Mouse (Mus musculus) kidney, adult 11 months (tissue): ENCODE data around the gene Sdk2.
A peak's percentile ranks its signal among the peaks of the same experiment; 100 is the strongest.

Experiments
- DNase-seq: peaks from one replicate; pipeline ENCODE4 v3.0.0; 2022

Gene Sdk2

GRCm38 (mm10) chr11:113756578-113756977 is 310.3 kb downstream of the Sdk2 start:
- DNase-seq, result no peak

DNA sequence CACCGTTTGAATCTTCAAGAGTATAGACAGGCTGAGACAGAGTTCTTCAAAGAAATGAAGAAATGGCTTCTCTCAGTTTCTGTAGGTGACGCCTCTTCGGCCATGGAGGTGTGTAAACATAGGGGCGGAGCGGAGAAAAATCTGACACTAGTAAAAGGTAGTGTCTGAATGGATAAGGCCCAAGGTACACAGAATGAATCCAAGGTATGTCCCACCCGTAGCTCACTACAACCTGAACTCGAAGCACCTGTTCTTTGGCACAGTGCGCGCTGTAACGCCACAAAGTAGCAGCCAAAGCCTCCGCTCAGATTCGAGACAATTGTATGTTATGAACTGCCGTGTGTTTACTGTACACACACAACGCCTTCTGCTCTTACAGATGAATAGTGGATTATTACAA is 311.0 kb downstream of the Sdk2 start:
- DNase-seq, result no peak

DNA sequence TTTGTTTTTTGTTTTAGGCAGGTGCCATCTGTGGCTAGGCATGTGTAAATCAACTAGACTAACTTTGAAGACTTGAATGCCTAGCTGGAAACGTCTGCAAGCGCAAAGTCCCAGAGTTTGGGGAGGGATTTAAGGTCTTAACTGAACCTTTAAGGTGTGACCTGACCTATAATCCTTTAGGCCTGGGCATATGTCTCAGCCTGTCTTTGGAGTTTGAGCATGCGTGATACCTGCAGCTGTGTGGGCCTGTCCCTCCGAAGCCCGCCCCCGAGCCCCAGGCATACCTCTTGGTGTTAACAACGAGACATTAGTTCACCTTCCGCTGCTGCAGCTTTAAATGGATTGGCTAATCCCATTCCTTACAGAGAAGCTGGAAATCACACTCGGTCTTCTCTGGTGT is 312.0 kb downstream of the Sdk2 start:
- DNase-seq, result no peak

GRCm38 (mm10) chr11:113752685-113753430 is 314.0 kb downstream of the Sdk2 start:
- DNase-seq, result no peak

- no peak for DNase-seq
These were observed 314.6 kb downstream of the Sdk2 start for GRCm38 (mm10) chr11:113752158-113752661.

GRCm38 (mm10) chr11:113751484-113752084 is 315.3 kb downstream of the Sdk2 start, which contains the start of gene Cdc42ep4:
Cdc42ep4 (minus strand) TSS chr11:113751881.
- DNase-seq, result peak; percentile 74

GRCm38 (mm10) chr11:113750571-113751483 is 316.0 kb downstream of the Sdk2 start:
- DNase-seq, result peak; percentile 81

DNA sequence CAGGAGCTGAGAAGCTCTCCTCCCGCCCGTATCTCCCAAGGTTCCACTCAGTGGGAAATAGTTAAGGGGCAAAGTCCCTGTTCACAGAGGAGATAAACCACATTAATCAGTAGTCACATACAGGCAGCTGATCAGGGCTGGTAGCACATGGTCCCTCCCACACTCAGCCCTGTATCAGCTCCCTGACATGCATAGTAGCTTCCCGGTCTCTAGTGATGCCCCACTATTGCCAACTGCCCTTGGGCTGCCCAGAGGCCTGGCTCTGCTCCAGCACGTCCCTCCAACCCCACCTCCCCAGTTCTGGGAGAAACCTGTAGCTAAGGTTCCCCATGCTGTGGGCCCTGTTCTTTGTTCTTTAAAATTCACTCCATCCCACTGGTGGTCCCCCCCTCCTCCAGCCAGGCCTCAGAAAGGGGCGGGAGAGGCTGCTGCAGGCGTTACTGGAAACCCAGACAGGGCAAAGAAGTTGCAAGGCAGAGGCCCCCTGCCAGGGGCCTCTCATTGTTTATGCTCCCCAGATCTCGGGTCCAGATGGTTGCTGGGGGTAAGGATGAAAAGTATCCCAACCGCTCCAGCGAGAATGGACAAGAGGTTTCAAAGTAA is 317.0 kb downstream of the Sdk2 start:
- DNase-seq, result peak; percentile 50

DNA sequence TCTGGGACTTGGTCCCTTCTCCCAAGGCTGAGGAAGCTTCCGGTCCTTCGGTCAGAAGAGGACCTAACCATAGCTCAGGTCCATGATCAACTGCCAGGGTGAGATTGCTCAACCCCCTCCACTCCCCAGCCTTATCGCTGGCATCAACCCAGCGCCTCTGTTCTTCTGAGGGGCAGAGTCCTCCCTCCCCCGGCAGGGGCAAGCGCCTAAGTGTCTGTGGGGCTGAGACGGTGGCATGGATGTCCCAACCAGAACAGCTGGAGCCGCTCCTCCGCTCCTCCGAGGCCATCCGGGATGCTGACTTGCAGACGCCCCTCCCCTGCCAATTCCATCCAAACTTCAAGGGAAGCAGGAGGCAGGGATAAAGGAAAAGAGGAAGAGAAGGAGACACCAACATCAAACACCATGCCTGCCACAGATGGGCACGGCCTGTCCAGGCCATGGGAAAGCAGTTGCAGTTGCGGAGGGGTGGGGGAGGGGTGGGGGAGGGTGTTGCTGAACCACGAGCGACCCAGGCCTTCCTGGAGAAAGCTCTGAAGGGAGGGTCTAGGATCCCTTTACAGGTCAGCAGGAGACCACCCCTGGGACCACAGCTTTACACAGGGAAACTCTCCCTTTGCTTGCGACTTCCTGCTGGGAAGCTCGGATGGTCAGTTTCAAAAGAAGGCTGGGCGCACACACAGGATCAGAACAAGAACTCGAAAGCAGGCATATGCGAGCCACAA is 317.9 kb downstream of the Sdk2 start:
- DNase-seq, result peak; percentile 46

DNA sequence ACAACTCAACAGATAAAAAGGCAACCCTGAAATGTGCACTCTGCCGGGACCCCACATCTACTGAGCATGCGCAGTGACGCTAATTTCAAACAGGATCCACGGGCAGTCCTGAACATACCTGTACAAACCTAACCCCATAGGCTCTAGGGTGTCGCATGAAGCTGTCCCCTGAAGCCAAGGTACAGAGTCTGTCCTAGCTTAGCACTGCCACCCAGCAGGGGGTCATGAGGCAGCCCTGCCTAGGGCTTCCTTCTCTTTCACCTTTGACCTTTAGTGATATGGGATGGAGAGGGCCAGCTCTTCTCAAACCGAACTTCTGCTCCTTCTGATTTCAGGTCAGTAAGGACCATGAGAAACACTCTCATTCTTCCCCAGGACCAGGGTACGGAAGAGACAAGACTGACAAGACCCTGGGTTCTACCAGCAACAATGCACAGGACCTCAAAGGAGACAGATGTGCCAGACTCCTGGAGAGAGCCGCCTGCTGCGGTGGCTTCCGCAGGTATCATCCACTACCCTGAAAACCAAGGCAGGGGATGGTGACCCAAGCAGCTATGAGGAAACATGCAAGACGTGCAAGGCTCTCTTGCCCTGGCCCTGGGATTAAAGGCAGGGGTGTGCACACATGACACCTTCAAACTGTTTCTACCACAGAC is 319.0 kb downstream of the Sdk2 start:
- DNase-seq, result no peak

DNA sequence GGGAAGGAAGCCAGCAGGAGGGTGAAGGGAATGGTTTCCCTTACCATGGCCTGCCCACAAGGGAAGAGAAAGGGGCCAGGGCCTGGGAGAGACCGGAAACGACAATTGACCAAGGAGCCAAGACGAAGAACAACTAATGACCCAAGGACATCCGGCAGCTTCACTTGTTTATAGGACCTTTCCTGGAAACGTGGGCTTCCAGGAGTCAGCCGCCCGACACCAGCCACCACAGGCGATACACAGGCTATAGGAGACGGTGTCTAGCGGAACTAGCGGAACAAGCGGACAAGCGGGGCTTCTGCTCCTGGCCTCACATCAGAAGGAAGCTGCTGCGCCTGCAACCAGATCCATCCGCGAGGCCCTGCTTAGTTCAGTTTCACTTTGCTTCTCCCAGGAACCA is 319.8 kb downstream of the Sdk2 start:
- peak; percentile 69 for DNase-seq

DNA sequence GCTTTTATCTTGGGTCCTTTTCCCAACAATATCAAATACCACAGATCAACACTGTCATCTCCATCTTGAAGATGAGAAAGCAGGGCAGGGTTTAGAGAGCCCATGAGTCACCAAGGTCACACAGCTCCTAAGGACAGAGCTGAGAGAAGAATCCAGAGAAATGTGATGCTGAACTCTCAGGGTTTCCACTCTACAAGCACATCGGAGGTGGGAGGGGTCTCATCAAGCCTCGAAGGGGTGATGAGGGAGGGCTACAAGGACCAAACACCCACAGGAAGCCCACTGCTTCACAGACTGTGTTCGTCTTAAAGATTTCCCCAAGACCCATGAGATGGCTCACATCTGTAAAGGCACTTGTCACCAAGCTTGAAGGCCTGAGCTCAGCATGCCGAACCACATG is 320.9 kb downstream of the Sdk2 start:
- DNase-seq, result no peak

- DNase-seq, result no peak
These were observed 323.8 kb downstream of the Sdk2 start for GRCm38 (mm10) chr11:113742998-113743397.

- no peak for DNase-seq
These were observed 326.7 kb downstream of the Sdk2 start for GRCm38 (mm10) chr11:113740100-113740499.

- DNase-seq, result peak; percentile 90
These were observed 327.6 kb downstream of the Sdk2 start for GRCm38 (mm10) chr11:113739213-113739612.

- no peak for DNase-seq
These were observed 328.9 kb downstream of the Sdk2 start for GRCm38 (mm10) chr11:113737912-113738311.

DNA sequence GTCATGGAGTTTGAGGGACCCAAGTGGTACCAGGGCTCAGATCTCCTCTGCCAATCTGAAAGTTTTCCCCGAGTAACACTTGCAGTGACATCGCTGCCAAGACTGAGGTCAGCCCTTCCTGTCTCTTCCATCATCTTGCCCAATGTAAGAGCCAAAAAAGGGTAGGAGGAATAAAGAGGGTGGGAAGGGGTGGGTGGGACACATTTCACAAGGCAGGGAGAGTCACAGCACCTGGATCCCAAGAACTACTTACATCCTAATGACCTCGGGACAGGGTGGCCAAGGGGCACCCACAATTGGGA is 329.3 kb downstream of the Sdk2 start:
- DNase-seq, result no peak

DNA sequence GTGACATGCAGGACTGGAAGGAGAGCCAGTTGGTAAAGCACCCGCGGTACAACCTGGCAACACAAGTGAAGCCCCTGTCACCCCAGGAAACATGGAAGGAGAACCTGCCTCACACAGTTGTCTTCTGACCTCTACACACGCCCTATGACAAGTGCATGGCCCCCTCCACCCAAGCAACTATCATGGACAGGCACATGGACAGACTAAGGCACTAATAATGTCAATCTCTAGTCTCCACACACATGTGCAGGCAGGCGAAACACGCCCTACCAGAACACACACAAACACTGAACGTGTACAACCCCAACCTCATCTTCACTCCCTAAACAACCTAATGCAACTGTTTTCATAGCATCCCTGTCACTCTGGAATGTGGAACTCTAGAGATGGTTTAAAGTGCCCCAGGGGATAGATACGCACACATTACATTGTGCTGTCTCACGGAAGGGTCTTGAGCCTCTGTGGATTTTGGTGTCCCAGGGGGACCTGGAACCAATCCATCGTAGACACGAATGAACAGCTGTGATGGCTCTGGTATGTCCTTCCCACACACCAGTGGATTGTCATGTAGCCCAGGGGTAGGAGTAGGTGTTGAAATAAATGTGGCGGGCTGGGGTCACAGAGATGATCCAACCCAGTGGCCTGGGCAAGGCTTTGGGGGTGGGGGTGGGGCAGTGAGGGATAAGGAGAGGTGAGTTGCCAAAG is 329.8 kb downstream of the Sdk2 start:
- no peak for DNase-seq

DNA sequence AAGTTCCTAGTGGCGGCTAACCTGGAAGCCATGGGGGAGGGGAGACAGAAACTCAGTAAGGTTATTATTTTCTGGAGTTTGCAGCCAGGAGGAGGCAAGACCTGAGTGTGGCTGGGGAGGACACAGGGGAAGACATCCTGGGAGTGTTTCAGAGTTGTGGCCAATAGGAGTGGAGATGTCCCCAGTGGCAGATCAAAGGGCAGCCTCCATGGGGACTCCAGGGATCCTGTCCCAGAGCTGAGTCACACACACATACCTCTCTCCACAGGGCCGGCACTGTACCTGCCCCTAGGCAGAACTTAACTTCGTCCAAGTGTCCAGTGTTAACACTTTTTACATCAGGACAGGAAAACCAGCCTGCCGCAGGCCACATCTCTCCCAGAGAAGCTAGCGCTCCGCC is 331.7 kb downstream of the Sdk2 start:
- peak; percentile 63 for DNase-seq

DNA sequence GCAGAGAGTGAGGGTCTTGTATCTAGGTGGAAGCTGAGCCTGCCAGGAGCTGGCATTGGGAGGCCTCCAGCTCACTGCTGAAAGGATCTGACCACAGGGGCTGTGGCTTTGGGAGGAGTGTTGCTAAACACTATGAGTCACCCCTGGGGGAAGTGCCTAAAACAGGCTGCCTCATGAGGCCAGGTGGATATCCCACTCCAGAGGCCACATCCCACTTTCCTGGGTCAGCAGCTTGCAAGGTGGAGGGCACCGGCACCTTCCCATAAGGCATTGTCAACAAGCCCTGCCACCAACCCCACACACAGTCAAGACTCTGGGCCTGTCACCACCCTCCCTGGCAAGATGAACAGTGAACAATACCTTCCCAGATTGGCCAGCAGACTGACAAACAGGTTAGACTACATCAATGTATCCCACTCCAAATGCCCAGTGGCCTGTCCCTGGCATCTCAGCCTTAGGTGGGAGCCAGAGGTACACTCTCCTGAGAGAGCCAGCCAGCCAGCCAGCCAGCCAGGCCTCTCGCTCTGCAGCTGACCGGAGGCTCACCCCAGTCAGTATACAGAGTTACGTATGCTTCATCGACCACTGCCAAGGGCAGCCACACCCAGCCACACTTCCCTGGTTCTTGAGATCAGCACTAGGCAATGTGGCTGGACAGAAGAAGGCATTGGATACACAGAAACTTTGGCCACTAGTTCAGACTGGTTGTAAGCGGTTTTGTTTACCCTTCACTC is 333.0 kb downstream of the Sdk2 start:
- DNase-seq, result peak; percentile 64
